Mouse (Mus musculus) liver, adult 2 months (tissue): ENCODE results near the gene Abca8a. TPM values are rescaled to one million over a fixed set of nuclear protein-coding genes. Genes with fewer than 3 reads are reported as not detected.
A peak's percentile ranks its signal among the peaks of the same experiment; 100 is the strongest.

Experiments used
- DNase-seq: peaks from one replicate; pipeline ENCODE4 v3.0.0-alpha.2; 2011; ENCODE audit warnings: low read depth, low spot score; ENCODE audit errors: extremely low read depth
- H3K27ac ChIP-seq: fragments of 200-500 bp; replicated peaks from 2 replicates; pipeline ENCODE4 v1.5.1; 2012; ENCODE audit warnings: low read depth, mild to moderate bottlenecking, control low read depth, inconsistent platforms, low read length; ENCODE audit not compliant: insufficient read depth
- H3K27me3 ChIP-seq: fragments of 200-500 bp; 2 replicates; pipeline ENCODE4 v1.6.1; 2012; ENCODE audit warnings: mild to moderate bottlenecking, moderate library complexity, low read length, inconsistent platforms; ENCODE audit not compliant: control insufficient read depth, insufficient read depth
- H3K36me3 ChIP-seq: fragments of 200-500 bp; 2 replicates; pipeline ENCODE4 v1.6.1; 2012; ENCODE audit warnings: low read length, inconsistent platforms; ENCODE audit not compliant: control insufficient read depth, insufficient read depth
- H3K4me1 ChIP-seq: fragments of 200-500 bp; 2 replicates; pipeline ENCODE4 v1.6.1; 2011; ENCODE audit warnings: low read length; ENCODE audit not compliant: control insufficient read depth, insufficient read depth
- H3K4me3 ChIP-seq: fragments of 200-500 bp; 2 replicates; pipeline ENCODE4 v1.5.1; 2011; ENCODE audit warnings: low read depth, mild to moderate bottlenecking, control low read depth, low read length, moderate library complexity; ENCODE audit not compliant: insufficient read depth
- H3K79me2 ChIP-seq: fragments of 200-500 bp; 2 replicates; pipeline ENCODE4 v1.6.1; 2012; ENCODE audit warnings: inconsistent platforms, mild to moderate bottlenecking, low read length, moderate library complexity; ENCODE audit not compliant: control insufficient read depth, insufficient read depth
- H3K9ac ChIP-seq: fragments of 200-500 bp; 2 replicates; pipeline ENCODE4 v1.6.1; 2012; ENCODE audit warnings: low read depth, mild to moderate bottlenecking, control low read depth, inconsistent platforms, low read length
- CTCF ChIP-seq: fragments of 200-500 bp; IDR thresholded peaks from 2 replicates; pipeline ENCODE4 v1.5.1; 2011; ENCODE audit warnings: low read depth, low read length, control low read depth
- POLR2A ChIP-seq: fragments of 200-500 bp; IDR thresholded peaks from 2 replicates; pipeline ENCODE4 v1.6.1; 2011; ENCODE audit warnings: low read length, control low read depth; ENCODE audit not compliant: insufficient read depth; ENCODE audit errors: extremely low read depth
- WGBS: fragments of 180-500 bp; shearing (Covaris S2); methylation state at CpG from one replicate; pipeline ENCODE4 v1.1.7; 2018; 5-methylcytosine and 5-hydroxymethylcytosine counted together
- polyA plus RNA-seq: library from polyadenylated mRNA; depleted of rRNA; stranded (reverse); fragments of >200 nt; gene quantifications from 2 replicates; pipeline ENCODE4 v1.2.3, GENCODE M21; 2012; rRNA removed
- total RNA-seq: library from RNA; depleted of rRNA; stranded (reverse); fragments of >200 nt; gene quantifications from 2 replicates; pipeline ENCODE4 v1.2.3, GENCODE M21; 2014; rRNA removed

The Abca8a gene
- total RNA-seq, result 141 and 146 TPM in 2 replicates
- polyA plus RNA-seq, result 16.0 and 24.0 TPM in 2 replicates

GRCm38 (mm10) chr11:110095858-110096257 is at the start of gene Abca8a:
Gene Abca8a, minus strand, starts transcription at chr11:110095978.
- Histone ChIP-seq H3K27ac (peak within 1 kb of the TSS; percentile 100), H3K36me3 (peaks cover 6% of the 10 kb centered on the region), H3K9ac (peak within 1 kb of the TSS; percentile 94), H3K27me3 (no peaks in the 10 kb centered on the region), H3K79me2 (peaks cover 4% of the 10 kb centered on the region; the same call in 1 of the 2 replicates), H3K4me1 (peaks cover 9% of the 10 kb centered on the region; the same call in 1 of the 2 replicates), H3K4me3 (peak within 1 kb of the TSS; percentile 87)
- WGBS, result 11% methylated on average over 5 of the region's 5 CpGs
- peak; percentile 87 for DNase-seq
- TF ChIP-seq CTCF (no peak), POLR2A (no peak)

DNA sequence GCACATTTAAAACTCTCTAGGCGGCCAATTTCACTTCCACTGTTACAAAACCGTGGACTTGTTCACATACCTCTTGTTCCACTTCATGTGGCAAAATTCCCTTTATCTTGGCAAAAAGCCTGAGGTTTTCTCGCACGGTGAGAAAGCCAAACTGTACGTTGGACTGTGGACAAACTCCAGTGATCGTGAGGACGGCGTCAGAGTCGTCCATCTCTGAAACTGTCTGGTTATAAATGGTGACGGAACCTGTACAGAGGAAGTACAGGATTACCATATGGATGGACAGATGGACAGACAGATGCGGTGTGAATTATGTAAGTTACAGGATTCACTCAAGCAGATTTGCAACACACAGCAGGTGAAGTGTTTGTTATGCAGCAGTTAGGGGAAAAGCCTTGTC is 49.6 kb upstream of the Abca8a start:
- peak; percentile 95 for DNase-seq
- Histone ChIP-seq H3K27me3 (no peaks in the 10 kb centered on the region), H3K36me3 (peaks cover 4% of the 10 kb centered on the region; the same call in 1 of the 2 replicates), H3K27ac (peak overlapping the region; percentile 14; the same call in 1 of the 2 replicates), H3K9ac (peak overlapping the region; percentile 17; the same call in 1 of the 2 replicates), H3K79me2 (no peaks in the 10 kb centered on the region), H3K4me1 (no peaks in the 10 kb centered on the region; the same call in 1 of the 2 replicates), H3K4me3 (peak overlapping the region; percentile 27)
- TF ChIP-seq CTCF, result no peak
- no peak for TF ChIP-seq POLR2A
- WGBS, result 24% methylated on average over 11 of the region's 11 CpGs

GRCm38 (mm10) chr11:110130760-110131159 is 35.0 kb upstream of the Abca8a start:
- TF ChIP-seq POLR2A (no peak), CTCF (no peak)
- Histone ChIP-seq H3K4me1 (no peaks in the 10 kb centered on the region), H3K27me3 (no peaks in the 10 kb centered on the region), H3K9ac (no peak overlapping the region), H3K36me3 (no peaks in the 10 kb centered on the region; the same call in 1 of the 2 replicates), H3K79me2 (no peaks in the 10 kb centered on the region), H3K4me3 (no peak overlapping the region), H3K27ac (no peak overlapping the region)
- peak; percentile 26 for DNase-seq
- 38% methylated on average over 5 of the region's 5 CpGs for WGBS

DNA sequence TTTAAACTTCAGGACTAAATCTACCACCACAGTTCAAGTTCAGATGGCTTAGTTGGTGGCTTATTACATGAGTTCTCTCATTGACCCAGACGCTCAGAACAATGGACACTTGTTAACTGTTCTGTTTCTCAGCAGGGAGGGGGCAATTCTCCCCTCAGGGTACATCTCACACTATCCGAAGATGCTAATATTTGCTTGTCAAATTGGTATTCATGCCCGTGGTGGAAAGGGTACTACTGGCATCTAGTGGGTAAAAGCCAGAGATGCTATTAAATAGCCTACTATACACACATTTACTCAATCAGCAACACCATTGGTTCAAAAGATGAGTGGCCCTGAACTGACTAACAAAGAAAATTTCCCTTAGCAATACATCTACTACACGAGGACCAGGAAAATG is 15.4 kb upstream of the Abca8a start:
- no peaks in the 10 kb centered on the region for H3K4me1 ChIP-seq
- H3K4me3 ChIP-seq, result no peak overlapping the region
- H3K36me3 ChIP-seq, result peaks cover 2% of the 10 kb centered on the region; the same call in 1 of the 2 replicates
- no peak overlapping the region for H3K27ac ChIP-seq
- H3K79me2 ChIP-seq, result no peaks in the 10 kb centered on the region
- H3K27me3 ChIP-seq, result no peaks in the 10 kb centered on the region
- TF ChIP-seq POLR2A (no peak), CTCF (0 out of 2 replicates have a peak, but pooled peaks have one; percentile 4)
- peak; percentile 35 for DNase-seq
- WGBS, result 48% methylated on average over 4 of the region's 4 CpGs
- H3K9ac ChIP-seq, result no peak overlapping the region

DNA sequence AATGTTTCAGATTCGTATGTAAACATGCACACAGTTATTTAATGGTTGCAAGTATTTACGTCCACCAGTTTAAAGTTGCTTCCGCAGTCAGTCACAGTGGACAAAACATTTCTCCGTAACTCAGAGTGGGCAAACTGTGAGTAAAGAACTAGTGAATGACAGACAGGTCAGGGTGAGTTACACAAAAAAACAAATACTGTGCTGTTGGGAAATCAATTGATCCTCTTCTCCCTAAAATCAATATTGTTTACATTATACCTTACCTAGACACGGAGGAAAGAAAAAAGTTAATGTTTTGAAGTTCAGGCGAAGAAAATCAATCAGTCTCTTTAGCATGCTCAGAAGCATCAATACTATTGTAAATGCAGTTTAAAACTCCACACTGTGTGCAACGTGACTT is 5.7 kb upstream of the Abca8a start:
- TF ChIP-seq CTCF (no peak), POLR2A (no peak)

DNA sequence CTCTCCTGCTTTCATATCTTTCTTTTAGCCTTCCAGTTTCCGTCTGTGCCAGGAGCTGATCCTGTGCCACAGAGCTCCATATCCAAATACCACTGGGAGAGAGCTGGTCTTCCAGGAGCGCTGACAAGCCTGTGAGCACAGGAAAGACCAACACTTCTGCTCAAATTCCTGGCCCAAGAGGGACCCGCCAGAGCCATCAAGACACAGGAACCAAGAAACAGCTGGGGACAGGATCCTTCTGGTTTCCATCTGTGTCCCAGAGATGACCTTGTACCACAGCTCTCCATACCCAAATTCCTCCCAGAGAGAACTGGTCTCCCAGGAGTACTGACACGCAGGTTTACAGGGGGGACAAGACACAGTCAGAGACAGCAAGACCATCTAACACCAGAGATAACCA is 3.1 kb upstream of the Abca8a start:
- no peak overlapping the region for H3K9ac ChIP-seq
- 77% methylated on average over 4 of the region's 4 CpGs for whole genome bisulfite sequencing
- H3K27me3 ChIP-seq, result no peaks in the 10 kb centered on the region
- no peak overlapping the region for H3K4me3 ChIP-seq
- H3K27ac ChIP-seq, result no peak overlapping the region
- TF ChIP-seq CTCF (no peak), POLR2A (no peak)
- H3K36me3 ChIP-seq, result peaks cover 2% of the 10 kb centered on the region; the same call in 1 of the 2 replicates
- peaks cover 11% of the 10 kb centered on the region; the same call in 1 of the 2 replicates for H3K4me1 ChIP-seq
- H3K79me2 ChIP-seq, result no peaks in the 10 kb centered on the region; the same call in 1 of the 2 replicates
- DNase-seq, result no peak

More for the DNA sequence above, 5.7 kb upstream of the Abca8a start:
- Histone ChIP-seq H3K79me2 (no peaks in the 10 kb centered on the region), H3K36me3 (peaks cover 5% of the 10 kb centered on the region; the same call in 1 of the 2 replicates), H3K4me3 (no peak overlapping the region), H3K9ac (no peak overlapping the region), H3K27me3 (0 out of 2 replicates have a peak, but pooled peaks cover 3% of the 10 kb centered on the region), H3K27ac (no peak overlapping the region), H3K4me1 (peaks cover 10% of the 10 kb centered on the region; the same call in 1 of the 2 replicates)
- DNase-seq, result peak; percentile 86
- WGBS, result 24% methylated on average over 7 of the region's 7 CpGs
